Mouse (Mus musculus): ENCODE data around the gene Gpr55.

- no peak for TF ChIP-seq CTCF (IDR thresholded peaks at IDR 0.05; ENCODE audit: control insufficient read depth, insufficient read depth, low read length)
- no peak for TF ChIP-seq POLR2A (IDR thresholded peaks at IDR 0.05; ENCODE audit: borderline replicate concordance, control insufficient read depth, low read depth, low read length)
These were observed 36.4 kb upstream of the Gpr55 start for GRCm38 (mm10) chr1:85997221-85997620.

Data from bone marrow, adult 2 months (tissue).